Mouse (Mus musculus) spleen, adult 2 months (tissue): ENCODE measurements around the gene Noa1.

ENCODE experiments used
- CTCF ChIP-seq: fragments of 200-500 bp; IDR thresholded peaks from 2 replicates; pipeline ENCODE4 v1.5.1; 2011; ENCODE audit warnings: mild to moderate bottlenecking, inconsistent platforms; ENCODE audit not compliant: insufficient read depth, insufficient read length, insufficient replicate concordance; ENCODE audit errors: extremely low read depth
- POLR2A ChIP-seq: fragments of 200-500 bp; IDR thresholded peaks from 2 replicates; pipeline ENCODE4 v1.6.1; 2011; ENCODE audit warnings: low read depth, low read length, inconsistent platforms

DNA sequence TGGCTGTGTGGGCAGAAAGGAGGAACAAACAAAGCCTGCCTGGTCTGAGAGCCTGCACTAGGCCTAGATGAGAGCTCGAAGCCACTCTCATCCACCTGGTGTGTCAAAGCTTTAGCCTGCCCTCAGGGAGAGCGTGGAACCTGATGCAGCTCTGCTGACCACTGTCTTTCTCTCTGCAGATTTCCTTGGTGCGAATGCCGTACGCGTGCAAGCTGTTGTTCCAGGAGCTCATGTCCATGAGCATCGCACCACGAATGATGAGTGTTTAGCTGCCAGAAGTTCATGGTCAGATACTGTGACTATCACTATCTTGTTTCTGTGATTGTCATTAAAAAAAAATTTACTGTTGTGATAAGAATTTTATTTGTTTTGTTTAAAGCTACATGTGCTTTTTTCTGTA lies 39.0 kb upstream of the Noa1 start:
- TF ChIP-seq POLR2A: no peak
- TF ChIP-seq CTCF: no peak
